Mouse (Mus musculus) testis, adult 2 months (tissue): ENCODE data around the gene Fam133b.

ENCODE experiments used
- CTCF ChIP-seq: fragments of 200-500 bp; IDR thresholded peaks from 2 replicates; pipeline ENCODE4 v1.5.1; 2012; ENCODE audit warnings: low read depth, mild to moderate bottlenecking, inconsistent platforms, low read length, moderate library complexity; ENCODE audit not compliant: control insufficient read depth, insufficient read depth, insufficient replicate concordance
- POLR2A ChIP-seq: fragments of 200-500 bp; IDR thresholded peaks from 2 replicates; pipeline ENCODE4 v1.6.1; 2012; ENCODE audit warnings: low read depth, mild to moderate bottlenecking, inconsistent platforms, low read length, moderate library complexity; ENCODE audit not compliant: control insufficient read depth

DNA sequence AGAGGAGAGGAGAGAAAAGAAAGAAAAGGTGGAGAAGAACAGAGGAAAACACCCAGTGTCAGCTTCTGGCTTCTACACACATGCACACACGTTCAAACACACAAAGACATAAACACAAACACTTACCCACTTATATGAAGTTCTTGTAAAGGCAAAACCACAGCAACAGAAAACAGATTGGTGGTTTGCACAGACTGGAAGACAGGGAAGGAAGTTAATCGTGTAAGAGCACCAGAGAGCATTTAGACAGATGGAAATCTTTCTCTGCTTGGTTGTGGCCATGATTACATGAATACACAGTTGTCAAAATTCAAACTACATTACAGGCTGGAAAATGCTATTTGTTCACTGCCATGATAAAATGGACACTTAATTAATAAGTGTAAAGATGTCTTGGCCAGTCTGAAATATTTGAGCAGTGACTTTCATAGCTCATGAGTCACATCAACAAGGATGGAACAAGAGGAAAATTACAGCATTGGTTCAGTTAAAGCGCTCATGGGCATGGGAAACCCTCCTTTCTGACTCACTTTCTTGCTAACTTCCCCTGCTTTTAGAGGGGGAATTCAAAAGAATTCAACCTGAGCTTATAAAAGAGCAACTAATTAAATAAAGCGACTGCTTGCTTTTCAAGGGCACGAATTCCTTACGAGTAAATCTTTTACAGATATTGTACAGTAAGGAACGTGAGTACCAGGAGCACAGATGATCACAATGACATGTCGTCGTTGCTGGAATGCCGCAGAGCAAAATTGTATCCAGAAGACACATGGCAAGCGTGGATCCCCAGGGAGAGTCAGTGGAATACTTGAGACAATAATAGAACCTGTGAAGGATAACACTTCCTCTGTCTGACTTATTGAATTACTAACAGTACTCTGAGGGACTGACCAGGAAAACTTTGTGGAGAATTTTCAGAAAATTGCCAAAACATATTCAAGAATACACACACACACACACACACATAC, 4.8 kb upstream of the Fam133b start:
- TF ChIP-seq POLR2A (no peak), CTCF (no peak)
